Mouse (Mus musculus) neural tube, embryonic 11.5 days (tissue): ENCODE measurements around the gene Zic5. TPM values are rescaled to one million over a fixed set of nuclear protein-coding genes. Genes with fewer than 3 reads are reported as not detected.
A peak's percentile ranks its signal among the peaks of the same experiment; 100 is the strongest.

Experiments
- ATAC-seq: fragments of 200-750 bp; cut with Nextera tagmentation; 2 replicates; pipeline ENCODE4 v1.8.0; 2017; ENCODE audit warnings: moderate number of reproducible peaks, mild to moderate bottlenecking, moderate TSS enrichment, moderate library complexity; ENCODE audit not compliant: insufficient read depth, low FRiP score, low TSS enrichment
- DNase-seq: peaks from one replicate; pipeline ENCODE4 v3.0.0-alpha.2; 2015; ENCODE audit warnings: low spot score
- H3K27ac ChIP-seq: fragments of 300-500 bp; sonication (generic); 2 replicates; pipeline ENCODE4 v1.5.1; 2014; ENCODE audit warnings: low read depth, mild to moderate bottlenecking, low read length
- H3K27me3 ChIP-seq: fragments of 300-500 bp; sonication (generic); 2 replicates; pipeline ENCODE4 v1.6.1; 2014; ENCODE audit warnings: mild to moderate bottlenecking, low read length, mixed read lengths; ENCODE audit not compliant: control insufficient read depth, insufficient read depth
- H3K36me3 ChIP-seq: fragments of 300-500 bp; sonication (generic); 2 replicates; pipeline ENCODE4 v1.6.1; 2014; ENCODE audit warnings: mild to moderate bottlenecking, low read length, moderate library complexity, mixed read lengths; ENCODE audit not compliant: control insufficient read depth, insufficient read depth
- H3K4me1 ChIP-seq: fragments of 300-500 bp; sonication (generic); 2 replicates; pipeline ENCODE4 v1.6.1; 2014; ENCODE audit warnings: low read length, mixed read lengths; ENCODE audit not compliant: control insufficient read depth, insufficient read depth
- H3K4me2 ChIP-seq: fragments of 300-500 bp; sonication (generic); 2 replicates; pipeline ENCODE4 v1.6.1; 2014; ENCODE audit warnings: low read depth, mild to moderate bottlenecking, moderate library complexity
- H3K4me3 ChIP-seq: fragments of 300-500 bp; sonication (generic); 2 replicates; pipeline ENCODE4 v1.5.1; 2014; ENCODE audit warnings: low read depth, low read length
- H3K9ac ChIP-seq: fragments of 300-500 bp; sonication (generic); 2 replicates; pipeline ENCODE4 v1.6.1; 2014; ENCODE audit warnings: mild to moderate bottlenecking, low read length
- H3K9me3 ChIP-seq: fragments of 300-500 bp; sonication (generic); 2 replicates; pipeline ENCODE4 v1.6.1; 2016; ENCODE audit warnings: low read length; ENCODE audit not compliant: control insufficient read depth
- WGBS: fragments of 180-500 bp; shearing (Covaris S2); extraction: QIAGEN DNeasy Blood & Tissue Kit; methylation state at CpG from one replicate; pipeline ENCODE4 v1.1.7; 2014; 5-methylcytosine and 5-hydroxymethylcytosine counted together
- polyA plus RNA-seq: library from polyadenylated mRNA; unstranded; fragments of >200 nt; fragmentation: Nextera tagmentation; extraction: Ambion mirVana; gene quantifications from 2 replicates; pipeline ENCODE4 v1.2.1, GENCODE M21; 2014

The Zic5 gene
- polyA plus RNA-seq = 10.3 and 10.8 TPM in 2 replicates

DNA sequence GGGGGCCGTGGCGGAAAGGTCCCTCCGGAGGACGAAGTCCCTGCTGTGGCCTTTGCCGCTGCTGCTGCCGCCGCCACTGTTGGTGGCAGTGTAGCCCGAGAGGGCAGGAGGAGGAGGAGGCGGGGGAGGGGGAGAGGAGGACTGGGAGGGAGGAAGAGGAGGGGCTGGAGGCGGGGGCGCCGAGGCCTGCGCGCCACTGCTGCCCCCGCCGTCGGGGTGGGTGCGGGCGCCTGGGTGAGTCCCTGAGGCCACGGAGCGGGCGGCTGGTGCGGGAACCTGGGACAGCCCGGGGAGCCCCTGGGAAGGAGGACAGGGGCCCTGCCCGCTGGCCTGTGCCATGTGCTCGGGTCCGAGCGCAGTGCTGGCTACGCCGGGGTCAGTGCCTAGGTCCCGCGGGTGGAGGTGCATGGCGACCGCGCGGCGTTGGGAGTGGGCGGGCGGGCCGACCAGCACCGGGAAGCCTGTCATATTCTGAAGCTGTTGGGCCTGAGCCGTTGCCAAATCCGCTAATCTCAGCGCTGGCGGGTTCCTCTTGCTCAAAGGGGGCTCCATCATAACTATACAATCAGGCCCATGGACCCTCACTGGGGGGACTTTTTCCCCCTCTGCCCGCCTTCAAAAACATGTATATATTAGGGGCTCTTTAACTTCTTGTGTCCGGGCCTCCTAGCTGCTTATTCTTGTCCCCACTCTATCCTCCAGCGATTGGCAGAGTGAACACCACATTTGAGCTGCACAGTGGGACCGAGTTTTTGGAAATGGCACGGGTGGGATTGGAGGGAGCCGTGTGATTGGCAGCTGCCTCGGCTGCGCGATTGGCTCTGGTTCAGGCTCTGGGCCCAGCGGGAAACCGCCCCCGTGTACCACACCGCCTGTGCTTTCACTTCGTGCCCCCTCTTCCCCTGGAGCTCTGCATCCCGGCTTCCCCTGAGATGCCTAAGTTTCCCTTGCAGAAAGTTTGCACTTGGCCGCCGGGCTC, at the start of gene Zic5:
Gene Zic5, minus strand, starts transcription at position 915 of the 979 bp plus-strand sequence.
- Histone ChIP-seq H3K36me3 (no peaks in the 10 kb centered on the region), H3K4me2 (peak within 1 kb of the TSS; percentile 79), H3K27ac (peak within 1 kb of the TSS; percentile 86), H3K4me1 (peaks cover 20% of the 10 kb centered on the region), H3K4me3 (peak within 1 kb of the TSS; percentile 53), H3K27me3 (peaks cover 68% of the 10 kb centered on the region), H3K9me3 (no peaks in the 10 kb centered on the region), H3K9ac (peak within 1 kb of the TSS; percentile 67)
- ATAC-seq (peak; percentile 78), DNase-seq (peak; percentile 85)
- WGBS = under 1% methylated on average over 41 of the region's 62 CpGs

- H3K4me3 ChIP-seq = no peak overlapping the region
- no peak overlapping the region for H3K27ac ChIP-seq
- ATAC-seq = no peak
- H3K36me3 ChIP-seq = no peaks in the 10 kb centered on the region
- H3K9me3 ChIP-seq = no peaks in the 10 kb centered on the region
- no peak overlapping the region for H3K9ac ChIP-seq
- H3K27me3 ChIP-seq = no peaks in the 10 kb centered on the region
- H3K4me2 ChIP-seq = no peak overlapping the region
- 70% methylated on average over 1 of the region's 1 CpGs for WGBS
- no peaks in the 10 kb centered on the region for H3K4me1 ChIP-seq
- DNase-seq = no peak
These were observed 48.1 kb upstream of the Zic5 start for GRCm38 (mm10) chr14:122513511-122514036.

DNA sequence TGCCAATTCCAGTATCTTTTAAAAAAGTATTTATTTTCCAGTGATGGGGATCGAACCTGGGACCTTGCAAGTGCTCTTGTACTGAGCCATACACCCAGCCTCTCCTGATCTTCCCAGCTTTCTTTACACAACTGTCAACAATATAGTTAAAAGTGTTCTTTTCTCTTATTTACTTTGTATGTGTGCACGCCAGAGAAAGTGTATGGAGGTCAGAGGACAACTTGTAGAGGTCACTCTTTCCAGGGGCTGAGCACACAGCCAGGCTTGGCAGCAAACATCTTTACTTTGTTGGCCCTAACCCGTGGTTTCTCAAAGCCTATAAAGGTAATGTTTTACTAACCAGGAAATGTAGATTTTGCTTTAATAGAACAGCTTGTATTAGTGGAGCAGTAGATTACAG, 46.0 kb upstream of the Zic5 start:
- H3K4me3 ChIP-seq = no peak overlapping the region
- no peaks in the 10 kb centered on the region for H3K9me3 ChIP-seq
- H3K36me3 ChIP-seq = no peaks in the 10 kb centered on the region
- no peaks in the 10 kb centered on the region for H3K4me1 ChIP-seq
- no peak overlapping the region for H3K27ac ChIP-seq
- 73% methylated on average over 3 of the region's 3 CpGs for WGBS
- no peak overlapping the region for H3K4me2 ChIP-seq
- no peak for DNase-seq
- ATAC-seq = no peak
- H3K27me3 ChIP-seq = no peaks in the 10 kb centered on the region
- no peak overlapping the region for H3K9ac ChIP-seq

GRCm38 (mm10) chr14:122509058-122509457, 43.6 kb upstream of the Zic5 start:
- Histone ChIP-seq H3K36me3 (no peaks in the 10 kb centered on the region), H3K4me2 (no peak overlapping the region), H3K27ac (no peak overlapping the region), H3K4me3 (no peak overlapping the region), H3K9me3 (no peaks in the 10 kb centered on the region), H3K4me1 (no peaks in the 10 kb centered on the region), H3K27me3 (no peaks in the 10 kb centered on the region), H3K9ac (no peak overlapping the region)
- ATAC-seq (no peak), DNase-seq (no peak)
- WGBS = 27% methylated on average over 2 of the region's 2 CpGs

- H3K4me1 ChIP-seq = no peaks in the 10 kb centered on the region; the same call in 1 of the 2 replicates
- H3K36me3 ChIP-seq = no peaks in the 10 kb centered on the region
- no peak for DNase-seq
- H3K27ac ChIP-seq = no peak overlapping the region
- H3K27me3 ChIP-seq = peaks cover 20% of the 10 kb centered on the region
- no peak overlapping the region for H3K4me2 ChIP-seq
- WGBS = 80% methylated on average over 1 of the region's 1 CpGs
- no peak overlapping the region for H3K4me3 ChIP-seq
- no peak for ATAC-seq
- H3K9me3 ChIP-seq = no peaks in the 10 kb centered on the region
- no peak overlapping the region for H3K9ac ChIP-seq
These were observed 26.5 kb upstream of the Zic5 start for GRCm38 (mm10) chr14:122492015-122492414.

- ATAC-seq = no peak
- H3K4me3 ChIP-seq = no peak overlapping the region
- H3K36me3 ChIP-seq = no peaks in the 10 kb centered on the region
- peaks cover 21% of the 10 kb centered on the region for H3K27me3 ChIP-seq
- no peak overlapping the region for H3K9ac ChIP-seq
- no peak overlapping the region for H3K4me2 ChIP-seq
- no peak for DNase-seq
- no peak overlapping the region for H3K27ac ChIP-seq
- H3K4me1 ChIP-seq = no peaks in the 10 kb centered on the region; the same call in 1 of the 2 replicates
- H3K9me3 ChIP-seq = no peaks in the 10 kb centered on the region
- 75% methylated on average over 6 of the region's 6 CpGs for WGBS
These were observed 26.0 kb upstream of the Zic5 start for GRCm38 (mm10) chr14:122491521-122491920.

- Histone ChIP-seq H3K27me3 (peaks cover 27% of the 10 kb centered on the region), H3K4me1 (no peaks in the 10 kb centered on the region; the same call in 1 of the 2 replicates), H3K27ac (peak within 1 kb of the TSS; percentile 64; the same call in 1 of the 2 replicates), H3K9ac (peak within 1 kb of the TSS; percentile 54), H3K36me3 (no peaks in the 10 kb centered on the region), H3K9me3 (no peaks in the 10 kb centered on the region), H3K4me2 (peak within 1 kb of the TSS; percentile 57), H3K4me3 (peak within 1 kb of the TSS; percentile 27)
- ATAC-seq (peak; percentile 83), DNase-seq (peak; percentile 65)
- WGBS = 1% methylated on average over 49 of the region's 51 CpGs
These were observed 25.2 kb upstream of the Zic5 start, which contains the start of gene Gm10837 for GRCm38 (mm10) chr14:122490441-122491328. Gene Gm10837, plus strand, starts transcription at chr14:122490586.

- peak overlapping the region; percentile 57 for H3K4me2 ChIP-seq
- no peak overlapping the region for H3K9ac ChIP-seq
- H3K9me3 ChIP-seq = no peaks in the 10 kb centered on the region
- H3K27ac ChIP-seq = no peak overlapping the region
- peaks cover 6% of the 10 kb centered on the region for H3K4me1 ChIP-seq
- DNase-seq (peak; percentile 34), ATAC-seq (peak; percentile 75)
- no peaks in the 10 kb centered on the region for H3K36me3 ChIP-seq
- H3K27me3 ChIP-seq = peaks cover 36% of the 10 kb centered on the region
- no peak overlapping the region for H3K4me3 ChIP-seq
- 3% methylated on average over 12 of the region's 12 CpGs for WGBS
These were observed 24.4 kb upstream of the Zic5 start for GRCm38 (mm10) chr14:122489686-122490414.
